Mouse (Mus musculus) liver (tissue): Measurements from ENCODE around the gene Hs6st3.

Experiments used
- DNase-seq: peaks from one replicate; pipeline ENCODE4 v3.0.0-alpha.2; 2020; ENCODE audit warnings: mixed read lengths

Gene Hs6st3

DNA sequence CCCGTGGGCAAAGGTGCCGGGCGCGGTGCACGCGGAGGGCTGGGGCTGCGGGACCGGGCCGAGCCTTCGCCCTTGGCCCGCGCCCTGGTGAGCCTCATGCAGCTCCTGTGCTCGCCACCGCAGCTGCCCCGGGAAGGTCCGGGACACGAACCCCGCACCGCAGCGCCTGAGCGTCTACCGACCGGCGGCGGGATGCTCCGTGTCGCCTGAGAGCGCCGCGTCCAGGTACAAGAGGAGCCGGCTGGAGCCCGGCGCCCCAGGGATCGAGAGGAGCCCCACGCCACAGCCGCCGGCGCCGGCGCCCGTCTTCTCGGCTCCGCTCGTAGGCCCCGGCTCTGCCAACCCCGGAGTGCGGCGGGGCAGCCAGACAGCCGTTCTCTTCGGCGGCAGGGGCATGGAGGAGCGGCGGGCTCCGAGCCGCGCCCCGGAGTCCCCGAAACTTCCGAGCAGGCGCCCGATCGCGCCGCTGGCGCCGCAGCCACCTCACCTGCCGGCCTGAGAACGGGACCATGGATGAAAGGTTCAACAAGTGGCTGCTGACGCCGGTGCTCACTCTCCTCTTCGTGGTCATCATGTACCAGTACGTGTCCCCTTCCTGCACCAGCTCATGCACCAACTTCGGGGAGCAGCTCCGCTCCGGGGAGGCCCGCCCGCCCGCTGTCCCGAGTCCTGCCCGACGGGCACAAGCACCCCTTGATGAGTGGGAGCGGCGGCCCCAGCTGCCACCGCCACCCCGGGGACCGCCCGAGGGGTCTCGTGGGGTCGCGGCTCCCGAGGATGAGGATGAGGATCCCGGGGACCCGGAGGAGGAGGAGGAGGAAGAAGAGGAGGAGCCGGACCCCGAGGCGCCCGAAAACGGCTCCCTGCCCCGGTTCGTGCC, at the start of gene Hs6st3:
Gene Hs6st3, plus strand, starts transcription at position 436 of the 880 bp plus-strand sequence.
- DNase-seq = no peak

DNA sequence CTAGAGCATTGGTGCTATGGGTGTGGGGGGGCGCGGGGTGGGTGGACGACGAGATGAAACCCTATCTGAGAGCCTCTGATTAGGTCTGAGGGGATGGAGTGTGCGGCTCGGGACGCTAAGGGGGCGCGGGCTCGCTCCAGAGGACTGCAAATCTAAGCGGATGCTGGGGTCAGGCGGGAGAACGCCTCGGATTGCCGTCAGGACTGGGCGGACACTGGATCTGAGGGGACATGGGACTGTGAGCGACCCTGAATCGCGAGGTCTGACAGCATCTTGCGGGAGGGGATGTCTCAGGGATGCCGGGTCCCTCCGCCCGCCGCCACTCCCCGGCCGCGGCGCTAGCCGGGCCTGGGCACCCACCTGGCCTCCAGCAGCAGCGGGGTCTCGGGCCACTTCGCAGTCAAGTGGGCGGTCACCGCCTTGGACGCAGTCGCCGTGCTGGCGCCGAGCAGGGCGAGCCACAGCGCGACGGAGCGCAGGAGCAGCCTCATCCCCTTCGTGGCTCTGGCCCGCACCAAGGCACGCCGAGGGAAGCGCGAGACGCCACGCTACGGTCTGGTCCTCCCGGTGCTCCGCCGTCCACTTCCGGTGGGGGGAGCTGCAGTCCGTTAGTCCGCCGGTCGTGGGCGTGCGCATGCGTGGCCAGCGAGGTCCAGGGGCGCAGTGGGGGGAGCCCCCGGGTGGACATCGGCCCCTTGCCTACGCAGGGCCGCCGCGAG, 39.1 kb upstream of the Hs6st3 start, which contains the start of gene Uggt2:
Gene Uggt2, minus strand, starts transcription at position 580 of the 719 bp plus-strand sequence.
- DNase-seq = peak; percentile 68

DNA sequence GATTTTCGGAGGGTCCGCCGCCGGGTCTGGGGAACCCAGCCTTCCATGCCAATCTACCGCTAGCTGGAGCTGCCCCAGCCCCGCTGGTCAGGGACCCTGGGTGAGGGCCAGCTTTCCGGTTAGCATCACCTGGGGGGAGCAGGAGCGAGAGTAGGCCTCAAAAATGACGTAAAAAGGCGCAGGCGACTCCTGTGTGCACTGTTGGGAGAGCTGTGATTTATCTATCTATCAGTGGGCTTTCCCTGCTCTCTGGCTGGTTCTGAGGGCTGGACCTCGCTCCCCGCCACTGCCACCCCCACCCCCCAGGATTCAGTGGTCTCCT, 38.6 kb upstream of the Hs6st3 start:
- no peak for DNase-seq

DNA sequence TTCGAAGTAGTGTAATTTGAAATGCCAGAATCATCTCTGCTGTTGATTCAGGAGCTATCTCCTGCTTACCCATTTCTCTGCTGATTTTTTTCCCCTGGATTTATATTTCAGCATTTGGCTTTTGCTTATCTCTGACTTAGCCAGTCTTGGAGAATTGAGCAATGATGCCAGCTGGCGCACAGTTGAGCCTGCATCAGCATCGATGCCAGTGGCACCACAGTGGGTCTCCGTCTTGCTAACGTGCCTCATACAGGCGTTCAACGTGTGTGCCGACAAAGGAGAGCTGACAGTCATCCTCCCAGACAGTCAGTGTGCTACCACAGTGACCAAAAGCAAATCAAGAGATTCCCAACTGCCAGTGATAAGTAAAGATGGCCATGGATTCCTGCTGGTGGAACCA, 30.6 kb upstream of the Hs6st3 start:
- DNase-seq = no peak

DNA sequence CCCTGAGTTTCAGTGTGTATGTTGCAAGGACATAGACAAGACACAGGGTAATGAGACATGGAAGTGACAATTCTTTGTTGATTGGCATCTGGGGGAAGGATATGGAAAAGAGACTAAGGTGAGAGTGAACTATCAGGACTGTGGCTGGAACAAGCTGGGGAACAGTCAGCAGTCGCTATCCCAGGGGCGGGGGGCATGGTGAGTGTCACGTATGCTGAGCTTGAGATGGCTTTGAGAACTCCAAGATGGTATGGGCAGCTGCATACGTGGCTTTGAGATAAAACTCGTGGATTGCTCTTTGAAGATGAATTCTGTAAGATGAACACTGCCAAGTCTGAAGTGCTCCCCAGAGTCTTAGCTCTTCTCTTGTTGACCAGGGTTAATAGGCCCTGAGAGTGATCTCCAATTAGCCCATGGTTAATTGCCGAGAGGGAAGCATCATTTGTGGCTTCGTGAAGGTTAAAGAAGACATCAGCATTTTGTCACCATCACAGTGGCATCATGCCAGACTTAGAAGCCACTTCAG, 29.3 kb upstream of the Hs6st3 start:
- DNase-seq = no peak

DNA sequence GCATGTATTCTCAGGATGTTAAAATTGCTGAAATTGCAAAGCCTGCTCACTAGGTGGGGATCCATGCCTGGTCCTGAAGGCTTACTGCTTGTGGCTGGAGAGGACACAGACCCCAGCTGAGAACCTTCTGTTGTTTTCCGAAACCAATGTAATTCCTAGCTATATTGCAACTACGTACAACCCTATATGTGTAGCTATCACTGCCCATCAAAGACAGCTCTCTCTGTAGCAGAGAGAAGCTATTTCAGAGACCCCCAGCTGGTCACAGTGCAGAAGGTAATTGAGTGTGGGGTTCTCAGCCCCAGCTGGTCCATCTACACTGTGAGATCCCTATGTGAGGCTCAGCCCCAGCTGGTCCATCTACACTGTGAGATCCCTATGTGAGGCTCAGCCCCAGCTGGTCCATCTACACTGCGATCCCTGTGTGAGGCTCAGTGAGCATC, 28.3 kb upstream of the Hs6st3 start:
- no peak for DNase-seq

DNA sequence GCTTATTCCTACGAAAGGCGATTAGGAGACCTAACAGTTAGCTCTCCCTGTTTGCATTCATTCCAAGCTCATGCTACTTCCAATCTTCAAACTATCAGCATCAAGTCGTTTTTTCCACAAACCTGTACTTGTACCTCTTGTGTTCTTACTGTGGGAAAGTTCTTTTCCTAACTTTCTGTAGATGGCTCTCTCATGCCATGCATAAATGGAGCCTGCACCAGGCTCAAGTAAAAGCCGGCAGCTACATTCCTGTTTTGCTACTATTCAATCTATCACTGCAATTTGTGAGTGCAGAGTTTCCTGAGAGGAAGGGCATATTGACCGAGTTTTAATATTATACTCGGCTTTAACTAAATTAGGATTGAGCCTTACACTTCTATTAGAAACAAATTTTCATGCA, 25.6 kb upstream of the Hs6st3 start:
- DNase-seq = no peak

DNA sequence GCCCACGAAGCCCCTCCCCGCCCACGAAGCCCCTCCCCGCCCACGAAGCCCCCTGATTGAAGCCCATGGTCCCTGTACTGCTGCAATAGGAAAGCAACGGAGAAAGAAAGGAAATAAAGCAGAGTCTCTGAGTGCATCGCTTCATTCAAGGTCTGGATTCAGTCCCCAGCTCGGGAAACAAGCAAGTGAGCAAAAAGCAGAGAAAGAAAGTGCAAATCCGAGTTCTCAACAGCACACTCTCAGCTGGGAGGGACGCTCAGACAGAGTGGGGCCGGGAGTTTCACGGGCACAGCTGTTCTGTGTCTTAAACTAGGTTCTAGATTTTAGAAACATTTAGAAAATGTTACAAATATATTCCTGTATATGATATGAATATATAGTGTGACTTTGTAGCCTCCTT, 14.6 kb upstream of the Hs6st3 start:
- no peak for DNase-seq

DNA sequence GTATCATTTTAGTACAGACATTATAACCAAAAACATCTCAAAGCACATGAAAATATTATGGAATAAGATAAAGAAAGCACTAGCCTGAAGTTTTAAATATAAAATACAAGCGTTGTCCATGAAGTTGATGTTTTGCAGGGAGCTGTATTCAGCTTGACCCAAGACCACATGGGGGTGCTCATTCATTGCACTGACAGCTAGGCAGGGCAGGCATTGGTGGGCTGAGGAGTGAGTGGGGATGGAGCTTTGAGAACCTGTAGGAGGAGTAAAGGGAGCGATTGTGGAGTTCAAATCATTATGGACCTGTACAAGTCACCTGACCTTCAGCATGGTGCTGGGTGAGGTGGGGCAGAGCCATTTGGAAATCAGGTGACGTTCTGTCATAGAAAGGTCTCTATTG, 14.1 kb upstream of the Hs6st3 start:
- no peak for DNase-seq

DNA sequence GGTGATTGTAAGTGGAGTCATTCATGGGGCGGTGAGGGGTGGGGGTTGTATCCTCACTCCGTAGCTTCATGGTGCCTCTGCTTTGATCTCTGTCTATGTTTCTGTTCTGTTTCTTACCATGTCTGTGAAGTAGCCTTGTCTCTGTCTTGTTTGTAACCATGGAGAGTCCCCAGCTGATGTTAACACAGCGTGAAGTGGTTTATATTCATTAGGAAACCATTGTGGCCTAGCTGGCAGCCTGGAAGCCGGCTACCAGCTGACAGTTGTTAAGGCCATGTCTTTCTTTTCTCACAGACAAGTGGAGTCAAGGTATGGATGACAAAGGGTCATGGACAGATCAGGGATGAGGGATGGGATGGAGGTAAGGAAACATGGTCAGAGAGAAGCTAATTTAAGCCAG, 12.3 kb upstream of the Hs6st3 start:
- no peak for DNase-seq

DNA sequence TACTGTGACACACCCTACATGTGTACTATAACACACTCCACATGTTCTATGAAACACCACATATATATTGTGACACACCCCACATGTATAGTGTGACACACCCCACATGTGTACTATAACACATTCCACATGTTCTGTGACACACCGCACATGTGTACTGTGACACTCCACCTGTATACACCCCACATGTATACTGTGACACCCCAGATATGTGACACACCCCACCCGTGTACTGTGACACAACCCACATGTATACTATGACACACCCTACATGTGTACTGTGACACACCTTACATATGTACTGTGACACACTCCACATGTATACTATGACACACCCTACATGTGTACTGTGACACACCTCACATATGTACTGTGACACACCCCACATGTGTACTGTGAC, 10.8 kb upstream of the Hs6st3 start:
- DNase-seq = no peak

DNA sequence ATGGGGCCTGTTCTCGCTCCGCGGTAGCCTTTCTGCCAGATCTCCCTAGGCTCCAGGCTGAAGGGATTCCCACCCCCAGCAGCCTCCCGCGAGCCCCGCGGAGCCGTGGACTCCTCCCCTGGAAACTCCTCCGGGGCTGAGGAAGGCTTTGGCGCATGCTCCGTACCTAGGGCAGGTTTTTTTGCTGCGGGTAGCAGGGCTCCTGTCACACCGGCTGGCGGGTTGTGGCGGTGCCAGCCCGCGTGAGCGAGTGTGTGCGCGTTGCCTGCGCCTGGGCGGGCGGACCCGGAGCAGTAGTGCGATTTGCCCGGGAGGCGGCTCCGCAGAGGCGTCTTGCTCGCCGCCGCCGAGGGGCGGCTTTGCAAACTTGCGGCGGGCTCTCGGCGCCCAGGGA, 632 bp upstream of the Hs6st3 start:
- DNase-seq = peak; percentile 32

DNA sequence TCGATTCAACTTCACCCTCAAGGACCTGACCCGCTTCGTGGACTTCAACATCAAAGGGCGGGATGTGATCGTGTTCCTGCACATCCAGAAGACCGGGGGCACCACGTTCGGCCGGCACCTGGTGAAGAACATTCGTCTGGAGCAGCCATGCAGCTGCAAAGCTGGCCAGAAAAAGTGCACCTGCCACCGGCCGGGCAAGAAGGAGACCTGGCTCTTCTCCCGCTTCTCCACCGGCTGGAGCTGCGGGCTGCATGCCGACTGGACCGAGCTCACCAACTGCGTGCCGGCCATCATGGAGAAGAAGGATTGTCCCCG, 602 bp downstream of the Hs6st3 start:
- no peak for DNase-seq

DNA sequence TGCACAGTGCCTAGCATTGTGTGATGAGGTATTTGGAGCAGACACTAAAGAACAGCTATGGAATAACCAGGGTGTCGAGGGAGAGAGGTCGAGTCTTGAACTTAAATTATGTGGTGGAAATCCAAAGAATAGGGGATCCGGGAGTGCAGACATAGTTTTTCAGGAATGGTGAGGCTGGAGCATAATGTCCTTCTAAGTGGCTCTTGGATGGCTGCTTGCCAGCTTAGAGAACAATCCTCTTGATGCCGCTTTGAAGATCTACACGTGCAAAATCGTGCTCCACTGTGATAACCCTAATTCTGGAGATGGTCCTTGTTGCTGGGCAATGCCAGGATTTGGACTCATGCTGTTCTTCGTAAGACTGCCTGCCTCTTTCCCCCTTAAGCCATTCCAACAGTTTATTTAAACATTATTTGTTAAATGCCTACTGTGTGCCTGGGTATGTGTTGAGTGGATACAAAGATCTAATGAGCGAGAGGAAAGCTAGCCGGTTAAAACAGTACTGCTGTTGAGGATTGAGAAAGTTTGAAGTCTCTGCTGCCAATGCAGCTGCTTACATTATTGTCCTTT, 1.3 kb downstream of the Hs6st3 start:
- DNase-seq = no peak

DNA sequence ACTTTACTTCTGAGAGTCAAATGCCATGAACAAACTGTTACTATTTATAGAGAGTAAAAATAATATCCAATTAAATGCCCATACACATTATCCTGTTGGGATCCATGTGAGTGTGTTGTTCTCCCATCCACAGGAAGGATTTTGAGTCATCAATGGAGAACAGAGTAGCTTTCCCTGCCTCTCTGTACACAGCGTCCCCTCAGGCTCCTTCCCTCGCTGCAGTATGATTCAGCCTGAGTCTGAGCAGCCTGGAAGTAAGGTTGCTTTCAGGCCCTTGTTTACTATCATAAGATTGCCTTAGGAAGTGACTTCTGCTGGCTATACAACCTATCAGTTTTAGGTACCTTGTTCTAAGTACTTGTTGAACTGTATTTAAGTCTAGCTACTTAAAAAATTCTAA, 14.9 kb downstream of the Hs6st3 start:
- DNase-seq = no peak

DNA sequence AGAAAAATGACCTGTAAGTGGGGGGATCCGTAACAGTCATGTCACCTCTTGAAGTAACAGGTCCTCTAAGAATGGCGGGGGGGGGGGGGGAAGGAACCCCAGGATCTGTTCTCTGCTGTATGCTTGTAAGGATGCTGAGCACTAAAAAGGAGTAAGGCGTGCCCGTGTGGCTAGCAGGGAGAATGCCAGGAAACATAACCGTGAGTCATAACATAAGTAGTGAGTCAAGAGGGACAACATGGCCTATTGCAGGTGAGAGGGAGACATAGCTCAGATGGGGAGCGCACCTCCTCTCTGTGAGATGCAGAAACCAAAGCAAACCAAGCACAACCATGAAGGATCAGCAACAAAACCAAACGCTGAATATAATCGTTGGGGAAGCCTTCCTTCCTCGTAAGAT, 55.8 kb downstream of the Hs6st3 start:
- no peak for DNase-seq

DNA sequence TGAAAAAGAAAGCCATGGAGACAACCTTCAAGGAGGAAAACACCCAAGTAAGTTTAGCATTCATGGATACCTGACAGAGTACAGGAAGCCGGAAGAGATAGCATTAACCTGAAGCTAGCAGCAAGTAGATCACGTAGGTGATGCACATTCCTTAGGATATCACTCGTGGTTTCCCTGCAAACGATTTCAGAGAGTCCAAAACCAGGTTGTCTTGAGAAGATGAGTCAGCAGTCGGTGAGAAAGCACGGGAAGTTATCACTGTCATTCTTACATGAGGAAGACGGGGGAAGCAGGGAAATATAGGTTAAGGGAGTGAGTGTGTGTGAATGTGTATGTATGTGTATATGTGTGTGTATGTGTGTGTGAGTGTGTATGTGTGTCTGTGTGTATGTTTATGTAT, 65.4 kb downstream of the Hs6st3 start:
- no peak for DNase-seq

DNA sequence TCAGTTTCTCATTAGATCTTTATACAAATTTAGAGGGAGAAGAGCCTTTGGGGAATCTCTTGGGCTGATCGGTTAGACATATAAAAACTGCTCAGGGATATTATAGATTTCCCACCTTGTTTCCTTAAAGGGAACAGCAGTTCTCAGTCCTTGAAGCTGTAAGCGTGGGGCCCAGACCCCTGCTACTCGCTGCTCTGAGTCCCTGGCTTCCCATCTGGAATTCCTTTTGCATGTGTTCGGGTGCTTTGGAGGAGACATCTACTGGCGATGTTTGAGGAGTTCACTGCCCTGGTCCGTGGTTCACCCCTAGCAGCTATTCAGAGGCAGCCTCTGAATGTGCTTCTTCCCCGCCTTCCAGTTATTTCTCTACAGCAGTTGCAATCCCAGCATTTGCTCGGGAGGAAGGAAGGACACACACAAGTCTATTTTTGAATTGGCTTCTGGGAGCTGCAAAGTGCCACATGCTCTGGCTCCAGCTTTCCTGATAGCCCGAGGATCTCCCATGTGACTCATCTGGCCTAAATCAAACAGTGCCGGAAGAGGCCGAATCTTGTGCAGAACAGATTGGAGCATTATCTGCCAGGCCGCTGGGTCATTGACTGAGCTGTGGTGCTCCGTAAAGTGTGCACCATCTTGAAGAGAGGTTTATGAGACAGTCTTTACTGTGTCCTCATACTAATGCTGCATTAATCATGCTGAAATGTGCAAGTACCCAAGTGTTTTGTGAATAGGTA, 77.6 kb downstream of the Hs6st3 start:
- DNase-seq = peak; percentile 7

DNA sequence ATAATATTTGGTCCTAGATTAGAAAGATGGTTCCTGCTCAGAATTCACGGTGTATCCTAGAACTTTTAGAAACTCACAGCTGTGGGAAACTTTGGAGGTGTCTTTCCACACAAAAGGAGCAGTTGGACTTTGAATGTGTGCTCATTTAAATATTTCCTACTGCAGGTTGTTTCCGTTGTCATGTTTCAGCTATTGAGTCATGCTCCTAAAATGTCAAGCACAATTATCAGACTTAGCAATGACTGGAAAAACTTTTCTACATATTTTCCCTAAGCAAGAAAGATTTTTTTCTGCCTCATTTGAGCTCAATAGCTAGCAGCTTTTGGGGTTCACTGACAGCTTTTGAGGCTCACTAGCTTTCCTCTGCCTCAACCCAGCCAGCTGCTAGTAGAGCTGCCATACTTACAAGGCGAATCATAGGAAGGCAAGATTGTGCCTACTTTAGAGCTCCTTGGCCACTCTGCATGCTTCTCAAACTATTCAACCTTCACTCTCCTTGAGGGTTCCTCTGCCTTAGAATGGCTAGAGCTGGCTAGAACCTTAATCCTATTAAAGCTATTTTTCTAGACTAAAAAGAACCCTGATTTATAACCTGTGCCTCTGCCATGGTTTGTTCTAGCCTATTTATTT, 89.7 kb downstream of the Hs6st3 start:
- no peak for DNase-seq

DNA sequence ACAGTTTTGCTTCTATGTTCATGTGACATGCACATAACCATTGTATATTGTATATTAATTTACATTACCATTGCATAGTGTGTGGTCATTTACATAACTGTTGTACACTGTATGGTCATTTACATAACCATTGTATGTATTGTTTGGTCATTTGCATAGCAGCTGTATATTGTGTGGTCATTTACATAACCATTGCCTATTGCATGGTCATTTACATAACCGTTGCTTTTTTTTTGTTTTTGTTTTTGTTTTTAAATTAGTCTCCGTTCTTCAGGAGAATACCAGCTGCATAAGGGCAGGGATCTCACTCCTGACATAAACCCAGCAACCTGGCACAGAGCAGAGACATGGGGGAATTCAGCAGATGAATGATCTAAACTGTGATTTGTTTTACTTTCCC, 95.5 kb downstream of the Hs6st3 start:
- no peak for DNase-seq

DNA sequence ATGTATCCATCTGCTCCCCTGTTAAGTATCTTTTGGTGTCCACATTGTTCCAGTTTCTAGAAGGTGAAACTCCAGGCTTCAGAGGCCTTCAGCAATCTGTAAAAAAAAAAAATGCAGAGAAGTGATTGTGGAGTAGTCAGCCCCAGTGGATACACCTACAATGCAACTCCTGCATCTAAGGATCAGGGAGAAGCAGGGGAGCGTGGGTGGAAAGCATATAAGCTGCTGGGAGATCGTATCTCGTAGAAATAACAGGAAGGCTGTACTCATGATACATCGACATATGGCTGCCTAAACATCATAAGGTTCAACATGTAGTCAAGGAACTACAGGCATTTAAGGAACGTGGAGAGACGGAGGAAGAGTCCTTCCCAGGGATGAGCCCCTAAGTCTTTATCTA, 109.0 kb downstream of the Hs6st3 start:
- no peak for DNase-seq

DNA sequence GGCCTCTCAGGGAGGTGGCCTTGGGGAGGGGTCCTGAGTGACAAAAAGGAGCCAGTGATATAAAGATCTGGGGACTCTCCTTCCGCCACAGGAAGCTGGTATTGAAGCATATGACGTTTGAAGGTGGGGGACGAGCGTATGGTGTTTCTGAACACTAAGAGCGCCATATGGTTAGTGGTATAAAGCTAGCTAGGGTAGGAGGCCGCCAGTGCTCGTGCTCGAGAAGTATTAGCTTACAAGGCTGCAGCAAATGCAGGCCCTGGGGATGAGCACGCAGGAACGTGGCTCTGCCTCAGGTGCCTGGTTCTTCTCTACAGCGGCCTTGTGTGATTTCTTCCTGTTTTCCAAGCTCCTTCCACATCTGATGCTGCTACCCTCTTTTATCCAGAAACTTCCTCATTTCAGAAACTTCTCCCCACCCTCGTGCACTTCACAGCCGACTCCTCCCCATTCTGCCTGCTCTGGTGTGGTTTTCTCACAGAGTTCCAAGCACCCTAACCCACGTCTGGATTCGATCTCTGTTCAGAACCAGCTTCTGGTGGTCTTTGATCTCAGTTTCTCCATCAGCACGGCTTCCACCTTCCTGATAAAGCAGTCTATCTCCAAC, 110.0 kb downstream of the Hs6st3 start:
- no peak for DNase-seq
